Mouse (Mus musculus) kidney, postnatal 0 days (tissue): ENCODE data around the gene Olfr813. TPM values are rescaled to one million over a fixed set of nuclear protein-coding genes. Genes with fewer than 3 reads are reported as not detected.
"Not testable (repeated sequence)": the region's sequence is repeated elsewhere in the genome, so short reads cannot be mapped to it uniquely, and the experiment has no call there.

Experiments used
- ATAC-seq: fragments of 200-750 bp; cut with Nextera tagmentation; replicated peaks from 2 replicates; pipeline ENCODE4 v1.8.0; 2017; ENCODE audit warnings: low read depth, moderate number of reproducible peaks, moderate TSS enrichment, moderate library complexity; ENCODE audit not compliant: low FRiP score
- DNase-seq: peaks from one replicate; pipeline ENCODE4 v3.0.0-alpha.2; 2016; ENCODE audit warnings: low spot score
- H3K27ac ChIP-seq: fragments of 300-500 bp; sonication (generic); 2 replicates; pipeline ENCODE4 v1.5.1; 2014; ENCODE audit warnings: mild to moderate bottlenecking
- H3K27me3 ChIP-seq: fragments of 300-500 bp; sonication (generic); 2 replicates; pipeline ENCODE4 v1.6.1; 2014; ENCODE audit warnings: low read length, mixed read lengths; ENCODE audit not compliant: insufficient read depth
- H3K36me3 ChIP-seq: fragments of 300-500 bp; sonication (generic); 2 replicates; pipeline ENCODE4 v1.6.1; 2014; ENCODE audit warnings: low read length, mixed read lengths; ENCODE audit not compliant: insufficient read depth
- H3K4me1 ChIP-seq: fragments of 300-500 bp; sonication (generic); replicated peaks from 2 replicates; pipeline ENCODE4 v1.6.1; 2014; ENCODE audit warnings: antibody characterized with exemption, low read length, mixed read lengths; ENCODE audit not compliant: insufficient read depth
- H3K4me2 ChIP-seq: fragments of 300-500 bp; sonication (generic); 2 replicates; pipeline ENCODE4 v1.6.1; 2014; ENCODE audit warnings: mild to moderate bottlenecking, low read length, moderate library complexity, mixed read lengths
- H3K4me3 ChIP-seq: fragments of 300-500 bp; sonication (generic); replicated peaks from 2 replicates; pipeline ENCODE4 v1.5.1; 2014; ENCODE audit warnings: low read depth, low read length
- H3K9ac ChIP-seq: fragments of 300-500 bp; sonication (generic); 2 replicates; pipeline ENCODE4 v1.6.1; 2014; ENCODE audit warnings: low read depth, low read length
- H3K9me3 ChIP-seq: fragments of 300-500 bp; sonication (generic); replicated peaks from 2 replicates; pipeline ENCODE4 v1.6.1; 2016; ENCODE audit warnings: low read length, inconsistent platforms, mixed read lengths
- CTCF ChIP-seq: IDR thresholded peaks from 2 replicates; pipeline ENCODE4 v1.5.1; 2016; ENCODE audit warnings: antibody characterized with exemption, low read depth, mild to moderate bottlenecking, moderate library complexity
- WGBS: fragments of 180-500 bp; shearing (Covaris S2); extraction: QIAGEN DNeasy Blood & Tissue Kit; methylation state at CpG from one replicate; pipeline ENCODE4 v1.1.7; 2014; 5-methylcytosine and 5-hydroxymethylcytosine counted together
- polyA plus RNA-seq: library from polyadenylated mRNA; unstranded; fragments of >200 nt; fragmentation: Nextera tagmentation; extraction: Ambion mirVana; gene quantifications from 2 replicates; pipeline ENCODE4 v1.2.1, GENCODE M21; 2015

Olfr813 gene
- polyA plus RNA-seq: not detected in 2 replicates

DNA sequence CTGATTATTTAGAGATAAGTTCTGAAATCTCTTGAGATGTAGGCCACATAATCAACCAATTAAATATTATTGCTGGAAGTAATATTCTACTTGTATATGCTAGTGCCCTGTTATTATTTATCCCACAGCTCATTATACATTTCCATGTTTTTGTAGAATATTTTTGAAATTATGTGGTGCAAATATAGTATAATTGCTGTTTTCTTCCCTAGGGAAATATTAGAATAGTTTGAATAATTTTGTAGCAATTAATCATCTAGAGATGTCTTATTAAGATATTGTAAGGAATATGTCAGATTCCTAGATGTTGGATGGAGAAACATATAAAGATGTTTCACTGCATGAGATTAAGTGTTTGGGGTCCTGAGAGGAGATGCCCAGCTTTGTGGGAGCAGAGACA lies at the start of gene Olfr813:
Gene Olfr813 (plus strand): TSS at position 301 of the 400 bp plus-strand sequence.
- no peaks in the 10 kb centered on the region for H3K27me3 ChIP-seq
- H3K36me3 ChIP-seq: no peaks in the 10 kb centered on the region
- H3K4me2 ChIP-seq: no peak within 1 kb of the TSS
- no peak for TF ChIP-seq CTCF
- no peaks in the 10 kb centered on the region for H3K9me3 ChIP-seq
- H3K27ac ChIP-seq: no peak within 1 kb of the TSS
- ATAC-seq (no peak), DNase-seq (no peak)
- no peak within 1 kb of the TSS for H3K9ac ChIP-seq
- no peaks in the 10 kb centered on the region for H3K4me1 ChIP-seq
- H3K4me3 ChIP-seq: no peak within 1 kb of the TSS

DNA sequence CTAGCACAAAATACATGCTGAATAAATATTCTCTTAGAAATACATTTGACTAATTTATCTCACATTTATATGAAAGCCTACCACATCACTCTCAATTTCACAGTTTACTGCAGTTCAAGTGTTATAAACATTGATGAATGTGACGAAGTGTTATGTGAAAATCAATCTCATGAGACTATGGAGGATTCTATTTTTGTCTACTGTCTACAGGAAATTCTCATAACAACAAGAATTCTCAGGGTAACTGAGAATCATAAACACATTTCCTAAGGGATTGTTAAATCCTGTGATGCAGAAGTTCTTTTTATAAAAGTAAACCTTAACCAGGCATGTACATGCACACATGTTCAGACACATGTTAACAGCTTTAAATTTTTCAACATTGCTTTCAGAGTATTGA lies 9.2 kb upstream of the Olfr813 start, which contains the start of gene Olfr812:
Gene Olfr812 (minus strand): TSS at position 101 of the 400 bp plus-strand sequence.
- no peak for DNase-seq

GRCm38 (mm10) chr10:129847343-129847742 lies 7.8 kb upstream of the Olfr813 start:
- H3K9ac ChIP-seq: no peak overlapping the region
- H3K4me1 ChIP-seq: no peaks in the 10 kb centered on the region
- no peak overlapping the region for H3K27ac ChIP-seq
- no peaks in the 10 kb centered on the region for H3K9me3 ChIP-seq
- H3K4me2 ChIP-seq: no peak overlapping the region
- TF ChIP-seq CTCF: no peak
- ATAC-seq (no peak), DNase-seq (no peak)
- H3K27me3 ChIP-seq: no peaks in the 10 kb centered on the region
- H3K4me3 ChIP-seq: no peak overlapping the region
- H3K36me3 ChIP-seq: no peaks in the 10 kb centered on the region
- 92% methylated on average over 1 of the region's 1 CpGs for WGBS

More for the DNA sequence above, 9.2 kb upstream of the Olfr813 start, which contains the start of gene Olfr812:
- 62% methylated on average over 1 of the region's 1 CpGs for WGBS
- no peak within 1 kb of the TSS for H3K4me3 ChIP-seq
- ATAC-seq: no peak
- no peaks in the 10 kb centered on the region for H3K36me3 ChIP-seq
- H3K27ac ChIP-seq: no peak within 1 kb of the TSS
- no peak for TF ChIP-seq CTCF
- no peaks in the 10 kb centered on the region for H3K4me1 ChIP-seq
- no peaks in the 10 kb centered on the region for H3K27me3 ChIP-seq
- no peak within 1 kb of the TSS for H3K9ac ChIP-seq
- no peak within 1 kb of the TSS for H3K4me2 ChIP-seq
- no peaks in the 10 kb centered on the region for H3K9me3 ChIP-seq

DNA sequence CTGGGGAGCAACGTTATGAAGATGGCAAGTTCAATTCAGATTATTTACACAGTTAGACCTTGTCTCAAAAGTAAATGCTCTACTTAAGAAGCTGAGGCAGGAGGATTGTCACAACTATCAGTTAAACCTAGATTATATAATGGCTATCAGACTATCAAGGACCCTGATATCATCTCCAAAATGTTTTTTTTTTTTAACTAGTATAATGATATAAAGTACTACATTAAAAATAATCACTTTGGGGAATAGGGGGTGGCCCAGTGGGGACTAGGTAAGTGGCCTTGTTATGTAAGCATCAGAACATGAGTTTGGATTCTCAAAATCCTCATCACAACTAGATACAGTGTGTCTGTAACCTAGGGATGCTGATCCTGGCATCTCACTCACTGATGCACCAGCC lies 24.6 kb downstream of the Olfr813 start, which contains the start of gene Olfr814:
Gene Olfr814 (minus strand): TSS at position 101 of the 400 bp plus-strand sequence.
- H3K27me3 ChIP-seq, H3K9me3 ChIP-seq, ATAC-seq, H3K4me2 ChIP-seq, DNase-seq, H3K4me3 ChIP-seq, H3K36me3 ChIP-seq, H3K4me1 ChIP-seq, H3K27ac ChIP-seq, H3K9ac ChIP-seq: not testable (repeated sequence)
- no CpG with 5 or more reads among the region's 1 CpGs for WGBS

- not testable (repeated sequence) for DNase-seq, H3K9ac ChIP-seq, H3K4me3 ChIP-seq, H3K9me3 ChIP-seq, ATAC-seq, H3K27me3 ChIP-seq, H3K4me2 ChIP-seq, H3K36me3 ChIP-seq, H3K27ac ChIP-seq, H3K4me1 ChIP-seq
- WGBS: 80% methylated on average over 6 of the region's 6 CpGs
Measured at GRCm38 (mm10) chr10:129885496-129885895, 30.3 kb downstream of the Olfr813 start.

GRCm38 (mm10) chr10:129885934-129886333 lies 30.8 kb downstream of the Olfr813 start:
- H3K27me3 ChIP-seq: no peaks in the 10 kb centered on the region
- H3K36me3 ChIP-seq: no peaks in the 10 kb centered on the region
- no peak overlapping the region for H3K4me3 ChIP-seq
- no peak overlapping the region for H3K4me2 ChIP-seq
- H3K9ac ChIP-seq: no peak overlapping the region
- TF ChIP-seq CTCF: no peak
- H3K4me1 ChIP-seq: no peaks in the 10 kb centered on the region
- H3K27ac ChIP-seq: no peak overlapping the region
- no peaks in the 10 kb centered on the region for H3K9me3 ChIP-seq
- ATAC-seq (no peak), DNase-seq (no peak)
- WGBS: 79% methylated on average over 7 of the region's 7 CpGs

- H3K9ac ChIP-seq, ATAC-seq: not testable (repeated sequence)
- WGBS: no CpG with 5 or more reads among the region's 1 CpGs
Measured at GRCm38 (mm10) chr10:129905767-129906166, 50.6 kb downstream of the Olfr813 start, which contains the start of gene Olfr815. Gene Olfr815, minus strand, starts transcription at chr10:129905867.

More at GRCm38 (mm10) chr10:129905767-129906166, 50.6 kb downstream of the Olfr813 start, which contains the start of gene Olfr815:
- not testable (repeated sequence) for H3K36me3 ChIP-seq, H3K27ac ChIP-seq, DNase-seq, H3K4me1 ChIP-seq, H3K4me2 ChIP-seq, H3K27me3 ChIP-seq, H3K9me3 ChIP-seq, H3K4me3 ChIP-seq

Other genes with a start within 250 kb of the Olfr813 start
- not detected in 2 replicates for gene Olfr796, start 242.8 kb upstream of the Olfr813 start, polyA plus RNA-seq
- not detected in 2 replicates for gene Olfr798, start 227.4 kb upstream of the Olfr813 start, polyA plus RNA-seq
- gene Olfr799, start 217.9 kb upstream of the Olfr813 start, polyA plus RNA-seq: not detected in 2 replicates
- gene Olfr800, start 197.7 kb upstream of the Olfr813 start, polyA plus RNA-seq: not detected in 2 replicates
- not detected in 2 replicates for gene Olfr801, start 181.5 kb upstream of the Olfr813 start, polyA plus RNA-seq
- not detected in 2 replicates for gene Olfr802, start 167.2 kb upstream of the Olfr813 start, polyA plus RNA-seq
- gene Olfr803, start 161.1 kb upstream of the Olfr813 start, polyA plus RNA-seq: not detected in 2 replicates
- not detected in 2 replicates for gene Olfr804, start 152.2 kb upstream of the Olfr813 start, polyA plus RNA-seq
- gene Olfr805, start 126.0 kb upstream of the Olfr813 start, polyA plus RNA-seq: not detected in 2 replicates
- gene Olfr806, start 113.4 kb upstream of the Olfr813 start, polyA plus RNA-seq: not detected in 2 replicates
- not detected in 2 replicates for gene Olfr807, start 97.6 kb upstream of the Olfr813 start, polyA plus RNA-seq
- gene Olfr808, start 89.9 kb upstream of the Olfr813 start, polyA plus RNA-seq: not detected in 2 replicates
- gene Olfr809, start 80.7 kb upstream of the Olfr813 start, polyA plus RNA-seq: not detected in 2 replicates
- gene Olfr810, start 60.5 kb upstream of the Olfr813 start, polyA plus RNA-seq: not detected in 2 replicates
- not detected in 2 replicates for gene Olfr811, start 51.0 kb upstream of the Olfr813 start, polyA plus RNA-seq
- not detected in 2 replicates for gene Olfr812, start 9.3 kb upstream of the Olfr813 start, polyA plus RNA-seq
- not detected in 2 replicates for gene Olfr814, start 24.5 kb downstream of the Olfr813 start, polyA plus RNA-seq
- gene Olfr815, start 50.5 kb downstream of the Olfr813 start, polyA plus RNA-seq: not detected in 2 replicates
- not detected in 2 replicates for gene Olfr816, start 60.2 kb downstream of the Olfr813 start, polyA plus RNA-seq
- not detected in 2 replicates for gene Olfr818, start 93.7 kb downstream of the Olfr813 start, polyA plus RNA-seq
- gene Olfr819, start 111.9 kb downstream of the Olfr813 start, polyA plus RNA-seq: not detected in 2 replicates
- not detected in 2 replicates for gene Olfr247, start 120.8 kb downstream of the Olfr813 start, polyA plus RNA-seq
- not detected in 2 replicates for gene Gm10310, start 129.7 kb downstream of the Olfr813 start, polyA plus RNA-seq
- gene Olfr820, start 157.3 kb downstream of the Olfr813 start, polyA plus RNA-seq: not detected in 2 replicates
- not detected in 2 replicates for gene Olfr821, start 175.0 kb downstream of the Olfr813 start, polyA plus RNA-seq
- gene Olfr822, start 215.8 kb downstream of the Olfr813 start, polyA plus RNA-seq: not detected in 2 replicates